Mouse (Mus musculus): Measurements from ENCODE around the gene Pheta1. TPM values are rescaled to one million over a fixed set of nuclear protein-coding genes. Genes with fewer than 3 reads are reported as not detected.

Gene Pheta1
- polyA plus RNA-seq, 1 experiment: 13.0 TPM

- no peak for TF ChIP-seq FLI1 (IDR thresholded peaks at IDR 0.05; ENCODE audit: low read length)
- TF ChIP-seq GATA1 (IDR thresholded peaks at IDR 0.05; ENCODE audit: borderline replicate concordance, low read length): no peak
- H3K9me3 ChIP-seq: peaks cover 23% of the 10 kb centered on the region
- no peaks in the 10 kb centered on the region for H3K36me3 ChIP-seq (replicated peaks; ENCODE audit: low read length)
- H3K4me1 ChIP-seq: peaks cover 24% of the 10 kb centered on the region
- H3K4me3 ChIP-seq (replicated peaks): no peak overlapping the region
- peaks cover 45% of the 10 kb centered on the region for H3K27me3 ChIP-seq (replicated peaks)
Observed at GRCm38 (mm10) chr5:121875041-121875440, 26.3 kb downstream of the Pheta1 start.

- H3K4me3 ChIP-seq (replicated peaks): no peak overlapping the region
- peaks cover 23% of the 10 kb centered on the region for H3K9me3 ChIP-seq
- peaks cover 58% of the 10 kb centered on the region for H3K27me3 ChIP-seq (replicated peaks)
- no peaks in the 10 kb centered on the region for H3K36me3 ChIP-seq (replicated peaks; ENCODE audit: low read length)
- peaks cover 11% of the 10 kb centered on the region for H3K4me1 ChIP-seq
- no peak for TF ChIP-seq GATA1 (IDR thresholded peaks at IDR 0.05; ENCODE audit: borderline replicate concordance, low read length)
- TF ChIP-seq FLI1 (IDR thresholded peaks at IDR 0.05; ENCODE audit: low read length): no peak
Observed at GRCm38 (mm10) chr5:121876901-121877300, 28.1 kb downstream of the Pheta1 start.

DNA sequence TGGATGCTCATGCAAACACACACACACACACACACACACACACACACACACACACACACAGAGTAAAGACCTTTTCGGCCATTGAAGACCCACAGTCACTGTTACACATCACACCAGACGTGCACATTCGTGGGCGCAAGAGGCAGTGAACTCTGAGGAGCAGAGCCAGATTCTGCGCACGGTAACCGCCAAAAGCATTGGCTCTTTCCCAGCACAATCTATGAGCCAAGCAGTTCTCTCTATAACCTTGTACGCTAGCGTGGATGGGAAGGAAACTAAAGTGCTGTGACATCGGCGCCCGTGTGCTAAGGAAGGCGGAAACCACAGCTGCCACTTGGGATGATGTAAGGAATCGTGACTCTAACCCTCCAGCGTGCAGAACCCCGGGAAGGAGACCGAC, 29.9 kb downstream of the Pheta1 start:
- Histone ChIP-seq H3K9me3 (peaks cover 23% of the 10 kb centered on the region), H3K4me1 (peaks cover 14% of the 10 kb centered on the region), H3K36me3 (replicated peaks; ENCODE audit: low read length) (no peaks in the 10 kb centered on the region), H3K4me3 (replicated peaks) (no peak overlapping the region), H3K27me3 (replicated peaks) (peaks cover 68% of the 10 kb centered on the region)
- TF ChIP-seq GATA1 (IDR thresholded peaks at IDR 0.05; ENCODE audit: borderline replicate concordance, low read length) (no peak), FLI1 (IDR thresholded peaks at IDR 0.05; ENCODE audit: low read length) (no peak)

DNA sequence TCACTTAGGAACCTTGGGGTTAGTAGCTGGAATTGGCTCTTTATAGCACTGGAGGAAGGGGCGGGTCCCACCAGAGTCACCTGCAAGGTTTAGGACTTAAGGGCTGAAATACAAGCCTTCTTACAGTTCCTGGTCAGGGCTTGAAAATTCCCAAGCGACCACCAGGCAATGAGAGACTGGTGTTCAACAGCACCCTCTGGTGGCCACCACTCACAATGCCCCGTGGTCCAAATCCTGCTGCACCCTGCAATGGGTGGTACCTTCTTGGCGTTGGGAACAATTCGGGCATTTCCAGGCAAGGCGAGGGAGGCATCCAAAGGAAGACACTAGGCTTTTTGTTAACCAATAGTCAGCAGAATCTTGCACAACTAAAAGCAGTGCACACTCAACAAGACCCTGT, 30.4 kb downstream of the Pheta1 start:
- no peak for TF ChIP-seq GATA1 (IDR thresholded peaks at IDR 0.05; ENCODE audit: borderline replicate concordance, low read length)
- no peak for TF ChIP-seq FLI1 (IDR thresholded peaks at IDR 0.05; ENCODE audit: low read length)
- Histone ChIP-seq H3K4me3 (replicated peaks) (no peak overlapping the region), H3K27me3 (replicated peaks) (peaks cover 65% of the 10 kb centered on the region), H3K36me3 (replicated peaks; ENCODE audit: low read length) (no peaks in the 10 kb centered on the region), H3K4me1 (peaks cover 14% of the 10 kb centered on the region), H3K9me3 (peaks cover 23% of the 10 kb centered on the region)

DNA sequence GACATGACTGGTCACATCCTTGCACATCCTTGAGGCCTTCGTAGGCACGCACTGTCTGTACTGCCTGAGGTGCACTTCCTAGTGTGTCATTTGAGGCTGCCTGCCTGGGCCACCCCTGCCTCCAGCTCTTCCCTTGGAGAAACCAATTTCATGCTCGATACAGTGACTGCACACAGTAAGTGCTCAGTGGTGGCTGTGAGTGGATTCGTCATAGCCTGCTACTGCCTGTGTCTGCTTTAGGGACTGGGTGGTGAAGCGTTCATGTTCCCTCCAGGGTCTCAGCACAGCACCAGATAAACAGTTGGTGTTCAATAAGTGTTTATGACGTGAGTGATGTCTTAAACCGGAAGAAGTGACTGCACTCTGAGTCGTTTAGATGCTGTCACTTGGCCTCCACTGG, 34.6 kb downstream of the Pheta1 start:
- Histone ChIP-seq H3K9me3 (peaks cover 34% of the 10 kb centered on the region), H3K36me3 (replicated peaks; ENCODE audit: low read length) (no peaks in the 10 kb centered on the region), H3K4me1 (peaks cover 9% of the 10 kb centered on the region), H3K4me3 (replicated peaks) (no peak overlapping the region), H3K27me3 (replicated peaks) (peaks cover 57% of the 10 kb centered on the region)
- TF ChIP-seq FLI1 (IDR thresholded peaks at IDR 0.05; ENCODE audit: low read length): no peak
- no peak for TF ChIP-seq GATA1 (IDR thresholded peaks at IDR 0.05; ENCODE audit: borderline replicate concordance, low read length)

DNA sequence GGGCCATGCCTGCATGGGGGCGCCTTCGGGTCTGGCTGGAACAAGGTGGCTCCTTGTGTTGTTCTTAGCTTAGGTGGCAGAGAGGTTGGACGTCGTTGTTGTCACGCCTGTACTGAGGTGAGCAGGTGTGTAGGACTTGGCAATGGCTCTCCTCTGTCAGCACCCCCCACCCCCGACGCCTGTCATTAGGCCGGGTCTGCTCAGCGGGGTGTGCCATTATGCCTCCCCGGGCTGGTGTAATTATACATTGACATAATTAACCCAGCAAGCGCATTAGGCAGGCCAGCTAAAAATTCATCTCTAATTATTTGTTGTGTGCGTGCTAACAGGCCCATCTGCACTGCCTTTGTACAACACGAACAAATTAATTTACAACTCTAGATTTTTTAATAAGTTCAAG, 40.6 kb downstream of the Pheta1 start:
- peaks cover 49% of the 10 kb centered on the region for H3K27me3 ChIP-seq (replicated peaks)
- TF ChIP-seq FLI1 (IDR thresholded peaks at IDR 0.05; ENCODE audit: low read length) (no peak), GATA1 (IDR thresholded peaks at IDR 0.05; ENCODE audit: borderline replicate concordance, low read length) (no peak)
- no peak overlapping the region for H3K4me3 ChIP-seq (replicated peaks)
- H3K4me1 ChIP-seq: no peaks in the 10 kb centered on the region
- H3K36me3 ChIP-seq (replicated peaks; ENCODE audit: low read length): no peaks in the 10 kb centered on the region
- peaks cover 27% of the 10 kb centered on the region for H3K9me3 ChIP-seq

- no peaks in the 10 kb centered on the region for H3K4me1 ChIP-seq
- no peak overlapping the region for H3K4me3 ChIP-seq (replicated peaks)
- TF ChIP-seq FLI1 (IDR thresholded peaks at IDR 0.05; ENCODE audit: low read length): no peak
- TF ChIP-seq GATA1 (IDR thresholded peaks at IDR 0.05; ENCODE audit: borderline replicate concordance, low read length): no peak
- peaks cover 47% of the 10 kb centered on the region for H3K27me3 ChIP-seq (replicated peaks)
- no peaks in the 10 kb centered on the region for H3K36me3 ChIP-seq (replicated peaks; ENCODE audit: low read length)
- peaks cover 27% of the 10 kb centered on the region for H3K9me3 ChIP-seq
Observed at GRCm38 (mm10) chr5:121889819-121890362, 41.1 kb downstream of the Pheta1 start.

GRCm38 (mm10) chr5:121890925-121891324, 42.1 kb downstream of the Pheta1 start:
- Histone ChIP-seq H3K36me3 (replicated peaks; ENCODE audit: low read length) (no peaks in the 10 kb centered on the region), H3K27me3 (replicated peaks) (peaks cover 50% of the 10 kb centered on the region), H3K4me1 (no peaks in the 10 kb centered on the region), H3K4me3 (replicated peaks) (no peak overlapping the region), H3K9me3 (peaks cover 22% of the 10 kb centered on the region)
- no peak for TF ChIP-seq GATA1 (IDR thresholded peaks at IDR 0.05; ENCODE audit: borderline replicate concordance, low read length)
- no peak for TF ChIP-seq FLI1 (IDR thresholded peaks at IDR 0.05; ENCODE audit: low read length)

- no peak for TF ChIP-seq FLI1 (IDR thresholded peaks at IDR 0.05; ENCODE audit: low read length)
- TF ChIP-seq GATA1 (IDR thresholded peaks at IDR 0.05; ENCODE audit: borderline replicate concordance, low read length): no peak
- H3K36me3 ChIP-seq (replicated peaks; ENCODE audit: low read length): no peaks in the 10 kb centered on the region
- peaks cover 8% of the 10 kb centered on the region for H3K9me3 ChIP-seq
- H3K27me3 ChIP-seq (replicated peaks): peaks cover 54% of the 10 kb centered on the region
- no peak overlapping the region for H3K4me3 ChIP-seq (replicated peaks)
- no peaks in the 10 kb centered on the region; the same call in 1 of the 2 replicates for H3K4me1 ChIP-seq
Observed at GRCm38 (mm10) chr5:121892281-121892680, 43.5 kb downstream of the Pheta1 start.

- Histone ChIP-seq H3K4me1 (no peaks in the 10 kb centered on the region; the same call in 1 of the 2 replicates), H3K9me3 (no peaks in the 10 kb centered on the region), H3K27me3 (replicated peaks) (peaks cover 56% of the 10 kb centered on the region), H3K4me3 (replicated peaks) (no peak overlapping the region), H3K36me3 (replicated peaks; ENCODE audit: low read length) (no peaks in the 10 kb centered on the region)
- TF ChIP-seq GATA1 (IDR thresholded peaks at IDR 0.05; ENCODE audit: borderline replicate concordance, low read length): no peak
- no peak for TF ChIP-seq FLI1 (IDR thresholded peaks at IDR 0.05; ENCODE audit: low read length)
Observed at GRCm38 (mm10) chr5:121893581-121893980, 44.8 kb downstream of the Pheta1 start.
